Mouse (Mus musculus) lung, adult 2 months (tissue): ENCODE results near the gene Atg101. TPM values are rescaled to one million over a fixed set of nuclear protein-coding genes. Genes with fewer than 3 reads are reported as not detected.

Experiments used
- DNase-seq: peaks from one replicate; pipeline ENCODE4 v3.0.0; 2022
- H3K4me1 ChIP-seq: fragments of 200-500 bp; 2 replicates; pipeline ENCODE4 v1.6.1; 2011; ENCODE audit warnings: low read length; ENCODE audit not compliant: control insufficient read depth, insufficient read depth
- H3K4me3 ChIP-seq: fragments of 200-500 bp; replicated peaks from 2 replicates; pipeline ENCODE3; 2011; ENCODE audit warnings: low read depth, mild to moderate bottlenecking, control low read depth, low read length; ENCODE audit errors: extremely low read depth
- CTCF ChIP-seq: fragments of 200-500 bp; IDR thresholded peaks from 2 replicates; pipeline ENCODE4 v1.5.1; 2011; ENCODE audit warnings: mild to moderate bottlenecking, low read length, control low read depth; ENCODE audit not compliant: insufficient read depth
- POLR2A ChIP-seq: fragments of 200-500 bp; IDR thresholded peaks from 2 replicates; pipeline ENCODE4 v1.6.1; 2011; ENCODE audit warnings: low read depth, mild to moderate bottlenecking, control low read depth, low read length, borderline replicate concordance; ENCODE audit errors: extremely low read depth
- WGBS: fragments of 180-500 bp; shearing (Covaris S2); methylation state at CpG from one replicate; pipeline ENCODE4 v1.1.7; 2018; 5-methylcytosine and 5-hydroxymethylcytosine counted together
- polyA plus RNA-seq: library from polyadenylated mRNA; depleted of rRNA; stranded (reverse); fragments of >200 nt; gene quantifications from 2 replicates; pipeline ENCODE4 v1.2.3, GENCODE M21; 2012; rRNA removed

The Atg101 gene
- 36.1 and 38.6 TPM in 2 replicates for polyA plus RNA-seq

DNA sequence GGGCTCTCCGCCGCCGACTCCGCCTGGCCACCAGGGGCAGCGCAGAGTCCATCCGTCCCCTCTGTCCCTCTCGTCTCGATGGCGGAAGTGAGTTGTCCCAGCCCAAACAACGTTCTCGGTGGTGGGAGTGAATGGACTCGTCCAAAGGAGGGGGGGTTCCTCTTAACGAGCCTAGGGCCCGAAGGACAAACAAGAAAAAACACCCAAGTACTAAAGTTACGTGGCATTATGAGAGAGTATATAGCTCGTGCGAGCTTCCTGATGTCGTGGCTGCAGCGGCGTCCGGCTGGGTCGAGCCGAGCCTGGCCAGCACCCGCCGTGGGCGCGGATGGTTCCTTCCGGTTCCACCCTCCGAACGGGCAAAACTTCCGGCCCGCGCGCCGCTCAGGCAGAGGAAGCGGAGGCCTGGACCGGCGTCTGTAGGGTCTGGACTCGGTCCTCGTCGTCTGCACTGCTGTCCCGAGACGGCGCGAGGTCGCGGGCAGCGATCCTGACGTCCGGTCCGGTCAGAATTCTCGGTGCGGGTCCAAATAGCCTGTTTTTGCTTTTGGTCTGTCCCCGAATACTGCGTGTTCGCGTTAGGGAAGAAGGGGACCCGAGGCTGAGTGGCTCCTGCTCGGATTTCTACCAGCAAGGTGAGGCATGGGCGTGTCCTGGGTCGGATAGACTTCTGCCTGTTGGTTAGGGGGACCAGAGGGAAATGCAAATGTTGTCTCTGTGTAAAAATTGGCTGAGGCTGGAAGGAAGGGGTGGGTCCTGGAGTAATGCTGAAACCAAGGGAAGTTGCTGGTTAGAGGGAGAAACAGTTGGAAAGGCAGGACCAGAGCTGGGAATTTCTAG lies at the start of gene Atg101:
TSS of gene Atg101 (plus strand) at position 362 of the 840 bp plus-strand sequence.
- peak; percentile 88 for DNase-seq
- TF ChIP-seq POLR2A (peak; percentile 97), CTCF (peak; percentile 83)

DNA sequence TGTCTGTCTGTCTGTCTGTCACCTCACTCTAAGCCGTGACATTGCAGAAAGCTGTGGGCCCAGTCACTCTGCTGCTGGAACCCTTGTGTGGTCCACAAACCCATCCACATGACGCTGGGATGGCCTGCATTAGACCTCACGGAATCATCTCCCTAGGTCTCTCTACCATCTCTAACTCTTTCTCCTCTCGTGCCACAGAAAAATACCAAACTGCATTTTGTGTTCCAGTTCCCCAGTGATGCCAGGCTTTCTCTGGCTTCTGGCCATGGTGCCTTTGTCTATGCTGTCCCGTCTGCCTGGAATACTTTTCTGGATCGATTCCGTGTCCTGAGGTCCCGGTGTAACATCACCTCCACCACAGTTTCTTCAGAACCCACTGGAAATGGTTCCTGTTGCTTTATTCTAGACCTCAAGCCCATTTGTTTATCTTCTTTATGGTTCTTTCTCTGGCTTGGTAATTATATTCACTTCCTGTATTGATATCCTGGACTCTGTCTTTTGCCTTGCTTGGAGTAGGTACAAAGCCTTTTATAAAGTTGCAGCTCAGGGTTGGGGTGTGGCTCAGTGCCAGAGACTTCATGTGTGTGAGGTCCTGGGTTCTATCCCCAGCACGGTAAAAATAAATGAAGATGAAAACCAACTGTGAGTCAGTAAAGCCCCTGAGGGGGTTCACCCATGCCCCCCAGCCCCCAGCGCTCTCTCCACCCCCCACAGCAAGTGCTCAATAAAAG lies 49.3 kb upstream of the Atg101 start:
- no peak for DNase-seq
- Histone ChIP-seq H3K4me3 (no peak overlapping the region), H3K4me1 (peaks cover 18% of the 10 kb centered on the region)
- TF ChIP-seq POLR2A (no peak), CTCF (no peak)
- WGBS: 40% methylated on average over 10 of the region's 10 CpGs

More for the DNA sequence above, at the start of gene Atg101:
- peak within 1 kb of the TSS; percentile 82 for H3K4me3 ChIP-seq
- WGBS: under 1% methylated on average over 61 of the region's 61 CpGs
- H3K4me1 ChIP-seq: peaks cover 2% of the 10 kb centered on the region; the same call in 1 of the 2 replicates

DNA sequence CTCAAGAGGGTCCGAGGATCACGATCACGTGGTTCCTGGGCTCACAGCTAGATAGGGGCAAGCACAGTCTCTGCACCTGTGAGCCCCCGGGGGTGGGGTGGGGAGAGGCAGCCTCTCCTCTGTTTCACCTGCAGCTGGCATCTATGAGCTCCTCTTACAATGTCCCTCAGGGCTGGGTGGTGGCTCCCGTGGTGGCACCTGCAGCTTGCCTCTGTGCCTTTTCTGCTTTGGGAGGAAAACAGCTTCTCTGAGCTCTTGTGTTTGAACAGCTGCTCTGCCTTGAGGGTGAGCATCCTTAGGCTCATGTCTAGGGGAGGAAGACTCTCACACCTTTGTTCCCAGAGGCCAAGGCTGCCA lies 48.8 kb upstream of the Atg101 start:
- 45% methylated on average over 5 of the region's 5 CpGs for WGBS
- peaks cover 18% of the 10 kb centered on the region for H3K4me1 ChIP-seq
- no peak for TF ChIP-seq CTCF
- no peak for TF ChIP-seq POLR2A
- no peak overlapping the region for H3K4me3 ChIP-seq
- DNase-seq: no peak

DNA sequence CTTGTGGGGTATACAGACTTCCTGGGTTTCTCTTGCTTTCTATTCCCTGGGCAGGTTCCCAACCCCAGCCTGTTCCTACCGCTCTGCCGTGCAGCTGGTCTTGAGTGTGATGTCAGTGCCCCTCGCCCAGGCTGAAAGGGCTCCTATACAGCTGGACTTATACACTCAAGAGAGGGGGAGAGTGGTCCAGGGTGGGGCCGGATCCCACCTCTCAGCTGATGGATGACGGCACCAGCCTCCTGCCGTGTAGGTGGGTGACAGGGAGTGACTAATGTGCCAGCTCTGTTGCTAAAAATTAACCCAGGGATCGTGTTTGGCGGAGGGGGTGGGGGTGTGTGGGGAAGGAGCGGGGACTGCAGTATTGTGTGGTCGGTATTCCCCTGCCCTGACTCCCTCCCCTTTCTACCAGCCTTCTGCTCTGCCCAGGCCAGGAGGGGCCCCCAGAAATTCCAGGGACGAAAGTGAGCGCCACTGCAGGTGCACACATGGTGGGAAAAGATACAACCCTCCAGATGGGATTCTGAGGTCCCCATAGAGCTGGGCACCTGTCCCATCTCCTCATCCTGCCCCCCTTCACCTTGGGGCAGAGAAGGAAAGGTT lies 48.2 kb upstream of the Atg101 start:
- Histone ChIP-seq H3K4me3 (no peak overlapping the region), H3K4me1 (peaks cover 19% of the 10 kb centered on the region)
- TF ChIP-seq POLR2A: no peak
- TF ChIP-seq CTCF: no peak
- WGBS: 37% methylated on average over 12 of the region's 12 CpGs
- no peak for DNase-seq

DNA sequence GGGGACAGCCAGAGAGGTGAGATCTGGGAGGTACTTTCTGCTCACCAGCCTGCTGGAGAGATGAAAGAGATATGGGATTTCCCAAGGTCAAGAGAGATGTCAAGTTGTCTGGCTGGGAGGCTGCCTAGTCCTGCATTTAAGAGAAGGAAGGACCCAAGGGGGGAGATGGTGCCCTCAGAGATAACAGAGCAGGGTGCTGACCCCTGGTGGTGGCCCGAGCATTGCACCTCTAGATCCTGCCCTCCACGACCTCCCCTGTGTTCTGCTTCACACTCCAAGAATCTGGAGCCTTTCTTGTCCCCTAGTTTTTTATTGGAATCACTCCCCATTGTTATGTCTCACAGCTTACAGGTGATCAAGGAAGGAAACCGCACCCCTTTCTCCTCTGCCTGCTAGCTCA lies 47.2 kb upstream of the Atg101 start:
- 7% methylated on average over 3 of the region's 3 CpGs for WGBS
- peak; percentile 81 for DNase-seq
- TF ChIP-seq CTCF (peak; percentile 88), POLR2A (no peak)
- Histone ChIP-seq H3K4me1 (peaks cover 24% of the 10 kb centered on the region), H3K4me3 (no peak overlapping the region)

DNA sequence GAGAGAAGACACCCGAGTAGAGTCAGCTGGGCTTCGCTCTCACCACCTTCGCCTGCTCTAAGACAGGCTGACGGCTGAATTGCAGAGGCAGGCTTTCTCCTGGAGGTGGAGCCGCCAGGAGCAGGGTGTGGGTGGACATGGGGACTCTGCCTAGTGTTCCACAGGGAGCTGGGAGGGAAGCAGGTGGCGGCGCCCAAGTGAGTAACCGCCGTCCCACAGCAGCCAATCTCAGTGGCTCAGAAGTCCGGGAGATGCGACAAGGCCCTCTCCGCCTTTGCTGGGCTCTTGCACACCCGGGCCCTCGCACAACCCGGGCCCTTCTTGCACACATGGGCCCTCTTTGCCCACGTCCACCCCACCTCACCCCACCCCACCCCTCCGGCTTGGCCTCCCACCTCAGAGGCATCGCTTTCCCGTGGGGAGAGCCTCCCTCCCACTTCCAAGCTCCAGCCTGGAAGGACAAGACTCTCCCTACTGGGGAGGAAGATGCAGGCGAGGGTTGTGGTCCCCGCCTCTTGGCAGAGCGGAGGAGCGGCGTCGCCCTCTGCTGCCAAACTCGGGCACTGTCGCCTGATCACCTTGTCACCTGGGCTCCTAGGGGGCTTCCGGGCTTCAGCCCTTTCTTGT lies 45.1 kb upstream of the Atg101 start:
- Histone ChIP-seq H3K4me1 (peaks cover 16% of the 10 kb centered on the region), H3K4me3 (no peak overlapping the region)
- DNase-seq: no peak
- WGBS: 13% methylated on average over 28 of the region's 28 CpGs
- TF ChIP-seq POLR2A (no peak), CTCF (peak; percentile 64)

DNA sequence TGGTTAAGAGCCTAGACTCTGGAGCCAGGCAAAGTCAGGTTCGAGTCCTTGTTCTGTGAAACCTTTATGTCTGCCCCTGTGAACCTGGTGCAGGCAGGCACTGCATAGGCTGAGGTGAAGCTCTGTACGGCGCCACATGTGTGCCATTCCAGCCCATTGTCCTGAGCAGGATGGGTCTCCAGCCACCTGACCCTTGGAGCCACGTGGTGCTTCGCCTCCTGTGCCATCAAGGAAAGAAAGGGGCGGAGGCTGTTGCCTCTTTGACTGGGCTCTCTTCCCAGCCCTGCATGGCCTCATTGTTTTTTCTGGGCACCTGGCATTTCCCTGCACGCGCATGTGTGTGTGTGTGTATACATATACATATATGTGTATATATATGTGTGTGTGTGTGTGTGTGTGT lies 44.3 kb upstream of the Atg101 start:
- peaks cover 12% of the 10 kb centered on the region for H3K4me1 ChIP-seq
- WGBS: 64% methylated on average over 8 of the region's 8 CpGs
- DNase-seq: no peak
- TF ChIP-seq CTCF (no peak), POLR2A (no peak)
- no peak overlapping the region for H3K4me3 ChIP-seq

DNA sequence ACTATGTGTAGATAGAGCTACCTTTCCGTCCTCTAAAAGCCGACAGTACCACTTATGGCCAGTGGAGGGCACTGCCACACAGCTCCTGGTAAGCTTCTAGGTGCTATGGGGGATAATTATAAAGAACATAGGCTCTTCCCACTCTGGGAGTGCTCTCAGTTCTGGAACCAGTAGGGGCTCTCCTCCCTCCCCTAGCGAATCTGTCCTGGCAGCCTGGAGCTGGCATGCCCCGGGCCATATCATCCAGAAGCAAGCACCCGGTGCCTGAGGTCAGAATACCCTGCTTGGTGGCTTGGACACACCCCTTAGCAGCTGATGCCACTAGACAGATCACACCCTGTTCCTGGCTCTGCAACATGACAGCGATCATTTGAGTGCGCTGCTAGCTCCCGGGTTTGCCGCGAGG lies 43.3 kb upstream of the Atg101 start:
- 2% methylated on average over 10 of the region's 10 CpGs for WGBS
- peaks cover 9% of the 10 kb centered on the region for H3K4me1 ChIP-seq
- peak; percentile 86 for DNase-seq
- TF ChIP-seq POLR2A (no peak), CTCF (peak; percentile 90)
- H3K4me3 ChIP-seq: peak overlapping the region; percentile 29

DNA sequence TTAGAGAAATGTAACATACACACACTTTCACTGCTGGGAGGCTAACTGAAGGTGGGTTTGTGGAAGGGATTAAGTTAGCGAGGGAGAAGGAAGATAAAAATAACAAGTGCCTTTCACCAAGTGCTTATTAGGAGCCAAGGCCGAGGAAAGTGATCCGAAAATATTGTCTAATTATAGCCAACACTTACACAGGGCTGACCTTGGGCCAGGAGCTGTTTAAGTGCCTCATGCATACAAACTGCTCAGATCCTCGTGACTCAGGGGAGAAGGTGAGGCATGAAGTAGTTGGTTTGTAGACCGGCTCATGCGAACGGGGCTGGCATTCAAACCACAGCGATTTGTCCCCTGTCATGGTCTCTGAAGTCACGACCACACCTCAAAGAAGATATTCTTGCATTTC lies 42.8 kb upstream of the Atg101 start:
- peaks cover 7% of the 10 kb centered on the region for H3K4me1 ChIP-seq
- TF ChIP-seq CTCF (no peak), POLR2A (no peak)
- DNase-seq: no peak
- H3K4me3 ChIP-seq: no peak overlapping the region
- 28% methylated on average over 9 of the region's 9 CpGs for WGBS
